Mouse (Mus musculus): Measurements from ENCODE around the gene Duox1. TPM values are rescaled to one million over a fixed set of nuclear protein-coding genes. Genes with fewer than 3 reads are reported as not detected.

Gene Duox1
- polyA plus RNA-seq, 1 experiment from 2014 or later: 0.31 TPM

GRCm38 (mm10) chr2:122368995-122369739 lies 53.7 kb downstream of the Duox1 start, which contains the start of gene Shf:
Gene Shf (minus strand): TSS chr2:122369162.
- ATAC-seq (ENCODE audit: insufficient number of reproducible peaks, insufficient read depth, low FRiP score, low TSS enrichment, low read depth): peak; percentile 92
- under 1% methylated on average over 41 of the region's 54 CpGs for WGBS
- H3K36me3 ChIP-seq: peaks cover 4% of the 10 kb centered on the region; the same call in 1 of the 2 replicates
- peaks cover 27% of the 10 kb centered on the region for H3K4me1 ChIP-seq
- H3K27me3 ChIP-seq: peaks cover 6% of the 10 kb centered on the region; the same call in 1 of the 2 replicates
- H3K9ac ChIP-seq: peak within 1 kb of the TSS; percentile 90
- no peaks in the 10 kb centered on the region for H3K9me3 ChIP-seq
- peak within 1 kb of the TSS; percentile 87 for H3K4me3 ChIP-seq
- peak within 1 kb of the TSS; percentile 80 for H3K4me2 ChIP-seq
- peak within 1 kb of the TSS; percentile 44; the same call in 1 of the 2 replicates for H3K27ac ChIP-seq

- Histone ChIP-seq H3K9me3 (no peaks in the 10 kb centered on the region), H3K27ac (no peak overlapping the region), H3K27me3 (peaks cover 6% of the 10 kb centered on the region; the same call in 1 of the 2 replicates), H3K4me1 (peaks cover 30% of the 10 kb centered on the region), H3K9ac (no peak overlapping the region), H3K4me3 (no peak overlapping the region), H3K36me3 (no peaks in the 10 kb centered on the region), H3K4me2 (no peak overlapping the region)
- no peak for ATAC-seq (ENCODE audit: insufficient number of reproducible peaks, insufficient read depth, low FRiP score, low TSS enrichment, low read depth)
- 34% methylated on average over 10 of the region's 10 CpGs for WGBS
These were observed 54.8 kb downstream of the Duox1 start for GRCm38 (mm10) chr2:122370101-122370750.

- Histone ChIP-seq H3K36me3 (no peaks in the 10 kb centered on the region), H3K27ac (no peak overlapping the region), H3K4me3 (no peak overlapping the region), H3K27me3 (peaks cover 6% of the 10 kb centered on the region; the same call in 1 of the 2 replicates), H3K9me3 (no peaks in the 10 kb centered on the region), H3K9ac (no peak overlapping the region), H3K4me1 (peaks cover 20% of the 10 kb centered on the region), H3K4me2 (no peak overlapping the region)
- ATAC-seq (ENCODE audit: insufficient number of reproducible peaks, insufficient read depth, low FRiP score, low TSS enrichment, low read depth): no peak
- WGBS: 56% methylated on average over 3 of the region's 3 CpGs
These were observed 56.6 kb downstream of the Duox1 start for GRCm38 (mm10) chr2:122372067-122372466.

- no peak overlapping the region for H3K9ac ChIP-seq
- H3K27ac ChIP-seq: no peak overlapping the region
- no peak for ATAC-seq (ENCODE audit: insufficient number of reproducible peaks, insufficient read depth, low FRiP score, low TSS enrichment, low read depth)
- WGBS: 65% methylated on average over 1 of the region's 1 CpGs
- H3K4me3 ChIP-seq: no peak overlapping the region
- H3K9me3 ChIP-seq: no peaks in the 10 kb centered on the region
- peaks cover 6% of the 10 kb centered on the region; the same call in 1 of the 2 replicates for H3K27me3 ChIP-seq
- no peak overlapping the region for H3K4me2 ChIP-seq
- no peaks in the 10 kb centered on the region for H3K36me3 ChIP-seq
- peaks cover 16% of the 10 kb centered on the region for H3K4me1 ChIP-seq
These were observed 57.1 kb downstream of the Duox1 start for GRCm38 (mm10) chr2:122372541-122372940.

GRCm38 (mm10) chr2:122374012-122374411 lies 58.5 kb downstream of the Duox1 start:
- Histone ChIP-seq H3K4me1 (peaks cover 11% of the 10 kb centered on the region), H3K4me2 (no peak overlapping the region), H3K27ac (no peak overlapping the region), H3K27me3 (peaks cover 6% of the 10 kb centered on the region; the same call in 1 of the 2 replicates), H3K36me3 (no peaks in the 10 kb centered on the region), H3K4me3 (no peak overlapping the region), H3K9me3 (no peaks in the 10 kb centered on the region), H3K9ac (no peak overlapping the region)
- ATAC-seq (ENCODE audit: insufficient number of reproducible peaks, insufficient read depth, low FRiP score, low TSS enrichment, low read depth): no peak
- WGBS: 76% methylated on average over 5 of the region's 5 CpGs

- Histone ChIP-seq H3K27ac (no peak overlapping the region), H3K27me3 (peaks cover 6% of the 10 kb centered on the region; the same call in 1 of the 2 replicates), H3K9me3 (no peaks in the 10 kb centered on the region), H3K4me1 (peaks cover 7% of the 10 kb centered on the region; the same call in 1 of the 2 replicates), H3K4me3 (peak overlapping the region; percentile 75), H3K36me3 (no peaks in the 10 kb centered on the region), H3K4me2 (peak overlapping the region; percentile 57), H3K9ac (peak overlapping the region; percentile 70)
- 22% methylated on average over 23 of the region's 23 CpGs for WGBS
- ATAC-seq (ENCODE audit: insufficient number of reproducible peaks, insufficient read depth, low FRiP score, low TSS enrichment, low read depth): no peak
These were observed 59.3 kb downstream of the Duox1 start for GRCm38 (mm10) chr2:122374666-122375331.

- peaks cover under 1% of the 10 kb centered on the region; the same call in 1 of the 2 replicates for H3K27me3 ChIP-seq
- H3K9me3 ChIP-seq: no peaks in the 10 kb centered on the region
- H3K4me1 ChIP-seq: peaks cover 7% of the 10 kb centered on the region; the same call in 1 of the 2 replicates
- peak; percentile 91 for ATAC-seq (ENCODE audit: insufficient number of reproducible peaks, insufficient read depth, low FRiP score, low TSS enrichment, low read depth)
- peak overlapping the region; percentile 75 for H3K4me3 ChIP-seq
- H3K27ac ChIP-seq: peak overlapping the region; percentile 91
- no peaks in the 10 kb centered on the region for H3K36me3 ChIP-seq
- under 1% methylated on average over 32 of the region's 32 CpGs for WGBS
- peak overlapping the region; percentile 80 for H3K9ac ChIP-seq
- H3K4me2 ChIP-seq: peak overlapping the region; percentile 87
These were observed 60.0 kb downstream of the Duox1 start for GRCm38 (mm10) chr2:122375391-122375991.

GRCm38 (mm10) chr2:122376041-122376561 lies 60.6 kb downstream of the Duox1 start:
- H3K9ac ChIP-seq: peak overlapping the region; percentile 80
- H3K36me3 ChIP-seq: no peaks in the 10 kb centered on the region
- peak overlapping the region; percentile 75 for H3K4me3 ChIP-seq
- H3K9me3 ChIP-seq: no peaks in the 10 kb centered on the region
- peaks cover 7% of the 10 kb centered on the region; the same call in 1 of the 2 replicates for H3K4me1 ChIP-seq
- ATAC-seq (ENCODE audit: insufficient number of reproducible peaks, insufficient read depth, low FRiP score, low TSS enrichment, low read depth): no peak
- H3K27ac ChIP-seq: peak overlapping the region; percentile 91
- H3K27me3 ChIP-seq: no peaks in the 10 kb centered on the region
- WGBS: under 1% methylated on average over 22 of the region's 22 CpGs
- H3K4me2 ChIP-seq: peak overlapping the region; percentile 87

- Histone ChIP-seq H3K27me3 (no peaks in the 10 kb centered on the region), H3K9ac (peak overlapping the region; percentile 79), H3K36me3 (no peaks in the 10 kb centered on the region), H3K9me3 (no peaks in the 10 kb centered on the region), H3K4me2 (peak overlapping the region; percentile 57), H3K27ac (peak overlapping the region; percentile 94), H3K4me1 (peaks cover 7% of the 10 kb centered on the region; the same call in 1 of the 2 replicates), H3K4me3 (peak overlapping the region; percentile 61)
- WGBS: under 1% methylated on average over 28 of the region's 28 CpGs
- ATAC-seq (ENCODE audit: insufficient number of reproducible peaks, insufficient read depth, low FRiP score, low TSS enrichment, low read depth): peak; percentile 89
These were observed 61.8 kb downstream of the Duox1 start for GRCm38 (mm10) chr2:122377215-122377674.

GRCm38 (mm10) chr2:122377751-122378246 lies 62.3 kb downstream of the Duox1 start:
- Histone ChIP-seq H3K27ac (peak overlapping the region; percentile 94), H3K27me3 (no peaks in the 10 kb centered on the region), H3K9ac (peak overlapping the region; percentile 79), H3K4me1 (peaks cover 7% of the 10 kb centered on the region; the same call in 1 of the 2 replicates), H3K9me3 (no peaks in the 10 kb centered on the region), H3K4me3 (peak overlapping the region; percentile 61), H3K4me2 (peak overlapping the region; percentile 57), H3K36me3 (no peaks in the 10 kb centered on the region)
- ATAC-seq (ENCODE audit: insufficient number of reproducible peaks, insufficient read depth, low FRiP score, low TSS enrichment, low read depth): peak; percentile 79
- under 1% methylated on average over 26 of the region's 26 CpGs for WGBS

All from embryonic facial prominence, embryonic 13.5 days (tissue).